Mouse (Mus musculus): ENCODE data around the gene Cabp1. TPM values are rescaled to one million over a fixed set of nuclear protein-coding genes. Genes with fewer than 3 reads are reported as not detected.

Cabp1 gene
- polyA plus RNA-seq, 1 experiment from 2014 or later, result 2.4 TPM

DNA sequence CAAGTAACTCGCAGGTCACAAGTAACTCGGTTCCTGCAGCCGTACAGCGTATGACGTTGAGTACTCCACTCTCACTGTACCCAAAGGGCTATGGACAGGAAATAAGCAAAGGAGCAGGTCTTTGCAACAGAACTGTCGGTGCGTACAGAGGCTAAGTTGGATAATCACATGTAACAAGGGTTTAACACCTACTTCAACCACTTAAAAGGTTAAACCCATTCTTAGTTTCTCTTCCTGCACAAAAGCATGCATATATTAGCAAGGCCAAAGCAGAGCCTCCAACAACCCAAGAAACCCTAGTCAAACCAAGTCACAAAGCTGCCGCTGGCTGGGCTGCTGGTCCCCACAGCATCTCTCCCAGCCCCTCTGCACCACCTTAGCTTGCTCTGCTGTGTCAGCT is 61.7 kb downstream of the Cabp1 start:
- Histone ChIP-seq H3K4me2 (ENCODE audit: low read depth, low read length) (no peak overlapping the region), H3K9ac (replicated peaks; ENCODE audit: low read length) (no peak overlapping the region), H3K27me3 (ENCODE audit: control insufficient read depth, insufficient read depth, low read length) (no peaks in the 10 kb centered on the region), H3K36me3 (replicated peaks; ENCODE audit: control insufficient read depth, insufficient read depth, low read depth, low read length) (peaks cover 2% of the 10 kb centered on the region), H3K27ac (replicated peaks; ENCODE audit: low read depth, low read length) (no peak overlapping the region), H3K4me1 (ENCODE audit: control insufficient read depth, insufficient read depth, low read length) (no peaks in the 10 kb centered on the region), H3K4me3 (ENCODE audit: low read depth, low read length) (no peak overlapping the region), H3K9me3 (replicated peaks; ENCODE audit: control insufficient read depth, low read length) (no peaks in the 10 kb centered on the region)
- WGBS, result 90% methylated on average over 8 of the region's 8 CpGs
- no peak for DNase-seq (ENCODE audit: low spot score)
- no peak for ATAC-seq (replicated peaks; ENCODE audit: insufficient number of reproducible peaks, low FRiP score, low TSS enrichment, low read depth)

DNA sequence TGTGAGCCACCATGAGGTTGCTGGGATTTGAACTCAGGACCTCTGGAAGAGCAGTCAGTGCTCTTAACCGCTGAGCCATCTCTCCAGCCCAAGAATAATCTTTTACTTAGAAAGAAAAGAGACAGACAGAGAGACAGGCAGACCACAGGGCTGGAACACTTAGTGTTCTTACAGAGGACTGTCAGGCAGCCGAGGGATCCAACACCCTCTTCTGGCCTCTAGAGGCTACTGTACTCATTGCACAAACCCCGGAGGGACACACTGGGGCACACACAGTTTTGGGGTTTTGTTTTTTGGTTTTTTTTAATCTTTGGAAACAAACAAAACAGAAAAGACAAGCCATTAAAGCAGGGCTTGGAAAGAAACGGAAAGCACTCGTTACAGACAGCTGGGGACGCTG is 64.9 kb downstream of the Cabp1 start:
- Histone ChIP-seq H3K9ac (replicated peaks; ENCODE audit: low read length) (no peak overlapping the region), H3K4me2 (ENCODE audit: low read depth, low read length) (no peak overlapping the region), H3K27me3 (ENCODE audit: control insufficient read depth, insufficient read depth, low read length) (no peaks in the 10 kb centered on the region), H3K27ac (replicated peaks; ENCODE audit: low read depth, low read length) (no peak overlapping the region), H3K4me3 (ENCODE audit: low read depth, low read length) (no peak overlapping the region), H3K9me3 (replicated peaks; ENCODE audit: control insufficient read depth, low read length) (no peaks in the 10 kb centered on the region), H3K36me3 (replicated peaks; ENCODE audit: control insufficient read depth, insufficient read depth, low read depth, low read length) (peaks cover 4% of the 10 kb centered on the region), H3K4me1 (ENCODE audit: control insufficient read depth, insufficient read depth, low read length) (no peaks in the 10 kb centered on the region)
- ATAC-seq (replicated peaks; ENCODE audit: insufficient number of reproducible peaks, low FRiP score, low TSS enrichment, low read depth), result no peak
- DNase-seq (ENCODE audit: low spot score), result no peak
- 86% methylated on average over 6 of the region's 6 CpGs for WGBS

DNA sequence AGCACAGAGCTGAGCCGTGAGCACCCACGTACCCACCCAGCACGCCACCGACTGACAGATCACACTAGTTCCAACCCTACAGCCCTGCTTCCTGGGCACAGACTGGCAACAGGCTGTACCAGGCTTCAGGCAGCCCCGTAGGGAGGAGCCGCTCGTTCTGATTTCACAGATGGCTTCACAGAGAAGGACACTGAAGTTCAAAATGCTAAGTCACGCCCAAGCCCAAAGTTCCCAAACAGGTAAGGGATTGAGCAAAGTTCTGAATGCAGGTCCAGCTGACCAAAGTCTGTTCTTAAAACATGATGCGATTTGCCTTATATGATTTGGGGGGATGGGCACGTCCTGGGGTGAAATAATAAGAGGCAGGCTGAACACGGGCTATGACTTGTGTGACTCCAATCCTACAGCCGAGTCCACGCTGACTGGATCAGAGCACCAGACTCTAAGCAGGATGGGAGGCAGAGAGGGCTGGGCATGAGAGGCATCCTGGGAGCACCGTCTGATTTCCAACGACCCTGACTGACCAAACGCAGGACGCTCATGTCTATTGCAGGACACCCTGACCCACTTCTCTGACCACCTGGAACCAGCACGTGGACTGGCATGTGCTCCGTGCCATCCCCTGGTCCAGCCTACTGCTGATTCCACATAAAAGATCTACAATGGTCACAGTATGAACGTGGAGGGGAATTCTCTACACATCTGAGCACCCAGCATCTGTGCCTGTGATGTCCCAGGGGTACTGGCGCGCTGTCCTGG is 66.6 kb downstream of the Cabp1 start:
- Histone ChIP-seq H3K27ac (replicated peaks; ENCODE audit: low read depth, low read length) (no peak overlapping the region), H3K9me3 (replicated peaks; ENCODE audit: control insufficient read depth, low read length) (no peaks in the 10 kb centered on the region), H3K9ac (replicated peaks; ENCODE audit: low read length) (no peak overlapping the region), H3K36me3 (replicated peaks; ENCODE audit: control insufficient read depth, insufficient read depth, low read depth, low read length) (peaks cover 4% of the 10 kb centered on the region), H3K4me3 (ENCODE audit: low read depth, low read length) (no peak overlapping the region), H3K4me1 (ENCODE audit: control insufficient read depth, insufficient read depth, low read length) (no peaks in the 10 kb centered on the region), H3K27me3 (ENCODE audit: control insufficient read depth, insufficient read depth, low read length) (no peaks in the 10 kb centered on the region), H3K4me2 (ENCODE audit: low read depth, low read length) (no peak overlapping the region)
- DNase-seq (ENCODE audit: low spot score) (no peak), ATAC-seq (replicated peaks; ENCODE audit: insufficient number of reproducible peaks, low FRiP score, low TSS enrichment, low read depth) (no peak)
- 93% methylated on average over 22 of the region's 22 CpGs for WGBS

DNA sequence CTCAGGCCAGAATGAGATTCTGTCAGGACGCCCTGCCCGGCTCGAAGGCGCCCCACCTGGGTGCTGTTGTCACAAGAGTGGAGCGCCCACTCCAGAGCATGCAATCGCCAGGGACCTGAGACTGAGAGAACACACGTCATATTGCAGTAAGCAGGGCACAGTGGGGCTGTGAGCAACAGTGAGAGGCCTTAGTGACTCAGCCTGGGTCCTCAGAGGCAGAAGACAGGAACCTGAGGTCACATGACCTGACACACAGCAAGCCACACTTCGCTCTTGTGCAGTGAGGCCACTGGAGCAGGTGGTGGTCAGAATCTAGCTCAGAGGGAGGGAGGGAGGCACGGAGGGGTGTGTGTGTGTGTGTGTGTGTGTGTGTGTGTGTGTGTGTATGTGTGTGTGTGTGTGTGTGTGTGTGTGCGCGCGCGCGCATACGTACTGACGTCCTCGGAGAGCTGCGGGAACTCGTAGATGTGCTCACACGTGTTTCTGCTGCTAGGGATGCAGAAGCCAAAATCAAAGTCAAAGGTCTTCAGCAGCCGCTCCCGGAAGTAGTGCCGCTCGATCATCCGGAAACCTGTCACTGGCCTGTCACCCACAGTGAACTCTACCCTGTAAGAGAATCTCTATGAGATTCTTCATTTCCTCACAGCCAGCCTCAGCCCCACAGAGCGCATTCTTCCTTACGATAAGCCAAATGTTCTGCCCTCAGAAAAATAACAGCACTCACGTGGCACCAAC is 67.4 kb downstream of the Cabp1 start:
- no peak overlapping the region for H3K4me3 ChIP-seq (ENCODE audit: low read depth, low read length)
- no peak overlapping the region for H3K9ac ChIP-seq (replicated peaks; ENCODE audit: low read length)
- peaks cover 4% of the 10 kb centered on the region for H3K36me3 ChIP-seq (replicated peaks; ENCODE audit: control insufficient read depth, insufficient read depth, low read depth, low read length)
- DNase-seq (ENCODE audit: low spot score) (no peak), ATAC-seq (replicated peaks; ENCODE audit: insufficient number of reproducible peaks, low FRiP score, low TSS enrichment, low read depth) (no peak)
- WGBS, result 93% methylated on average over 27 of the region's 28 CpGs
- H3K27ac ChIP-seq (replicated peaks; ENCODE audit: low read depth, low read length), result no peak overlapping the region
- H3K4me2 ChIP-seq (ENCODE audit: low read depth, low read length), result no peak overlapping the region
- H3K9me3 ChIP-seq (replicated peaks; ENCODE audit: control insufficient read depth, low read length), result no peaks in the 10 kb centered on the region
- H3K27me3 ChIP-seq (ENCODE audit: control insufficient read depth, insufficient read depth, low read length), result no peaks in the 10 kb centered on the region
- no peaks in the 10 kb centered on the region for H3K4me1 ChIP-seq (ENCODE audit: control insufficient read depth, insufficient read depth, low read length)

DNA sequence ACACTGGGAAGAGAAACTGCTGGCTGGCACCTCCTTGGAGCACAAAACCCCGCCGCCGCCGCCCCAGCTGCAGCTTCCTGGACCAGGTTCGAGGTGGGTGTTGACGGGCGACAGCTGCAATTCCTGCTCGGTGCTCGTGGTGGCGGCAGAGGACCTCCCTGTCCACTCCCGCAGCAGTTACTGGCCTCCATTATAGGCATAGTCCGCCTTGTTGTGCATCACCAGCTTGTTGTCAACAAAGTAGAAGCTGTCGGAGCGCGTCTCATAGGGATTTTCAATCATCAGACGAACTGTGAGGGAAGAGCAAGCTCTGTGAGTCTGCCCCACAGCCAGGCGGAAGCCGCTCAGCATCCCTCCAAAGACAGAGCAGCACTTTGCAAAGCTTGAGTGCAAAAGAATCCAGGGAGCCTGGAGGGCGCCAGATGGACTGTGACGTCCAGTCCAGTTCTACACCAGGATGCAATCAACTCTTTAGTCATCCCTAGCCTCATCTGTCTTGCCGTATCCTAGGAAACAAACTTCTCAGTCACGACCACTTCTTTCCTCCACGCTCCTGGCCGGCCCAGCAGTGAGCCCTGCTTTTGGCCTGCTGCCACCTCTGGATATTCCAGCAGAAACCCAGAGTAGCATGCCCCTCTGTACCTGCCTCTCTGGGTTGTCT is 68.8 kb downstream of the Cabp1 start:
- no peak overlapping the region for H3K4me2 ChIP-seq (ENCODE audit: low read depth, low read length)
- no peak overlapping the region for H3K27ac ChIP-seq (replicated peaks; ENCODE audit: low read depth, low read length)
- H3K9me3 ChIP-seq (replicated peaks; ENCODE audit: control insufficient read depth, low read length), result no peaks in the 10 kb centered on the region
- no peak; the same call in 1 of the 2 replicates for ATAC-seq (replicated peaks; ENCODE audit: insufficient number of reproducible peaks, low FRiP score, low TSS enrichment, low read depth)
- 35% methylated on average over 24 of the region's 24 CpGs for WGBS
- H3K9ac ChIP-seq (replicated peaks; ENCODE audit: low read length), result peak overlapping the region; percentile 28; the same call in 1 of the 2 replicates
- peaks cover 4% of the 10 kb centered on the region for H3K36me3 ChIP-seq (replicated peaks; ENCODE audit: control insufficient read depth, insufficient read depth, low read depth, low read length)
- no peaks in the 10 kb centered on the region for H3K27me3 ChIP-seq (ENCODE audit: control insufficient read depth, insufficient read depth, low read length)
- no peak overlapping the region for H3K4me3 ChIP-seq (ENCODE audit: low read depth, low read length)
- DNase-seq (ENCODE audit: low spot score), result peak; percentile 80
- H3K4me1 ChIP-seq (ENCODE audit: control insufficient read depth, insufficient read depth, low read length), result no peaks in the 10 kb centered on the region

DNA sequence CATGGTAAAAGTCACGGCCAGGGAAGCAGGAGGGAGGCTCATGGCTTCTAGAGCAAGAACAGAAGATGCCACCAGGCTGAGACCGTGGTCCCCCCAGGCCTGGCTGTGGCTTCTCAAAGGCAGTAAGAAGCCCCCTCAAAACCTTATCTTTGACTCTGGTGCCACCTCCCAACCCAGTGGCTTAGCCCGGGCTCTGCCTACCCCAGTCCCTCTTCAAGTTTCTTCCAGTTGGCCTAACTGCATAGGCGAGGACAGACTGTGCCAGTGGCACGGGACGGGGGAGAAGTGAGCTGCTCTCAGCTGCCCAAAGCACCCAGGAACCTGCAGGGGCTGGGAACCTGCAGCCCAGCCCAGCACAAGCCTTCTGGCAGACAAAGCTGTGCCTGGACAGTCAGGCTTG is 69.5 kb downstream of the Cabp1 start:
- ATAC-seq (replicated peaks; ENCODE audit: insufficient number of reproducible peaks, low FRiP score, low TSS enrichment, low read depth) (no peak), DNase-seq (ENCODE audit: low spot score) (no peak)
- H3K36me3 ChIP-seq (replicated peaks; ENCODE audit: control insufficient read depth, insufficient read depth, low read depth, low read length), result peaks cover 4% of the 10 kb centered on the region
- H3K4me3 ChIP-seq (ENCODE audit: low read depth, low read length), result no peak overlapping the region
- no peaks in the 10 kb centered on the region for H3K4me1 ChIP-seq (ENCODE audit: control insufficient read depth, insufficient read depth, low read length)
- WGBS, result 94% methylated on average over 6 of the region's 6 CpGs
- no peak overlapping the region for H3K27ac ChIP-seq (replicated peaks; ENCODE audit: low read depth, low read length)
- no peaks in the 10 kb centered on the region for H3K9me3 ChIP-seq (replicated peaks; ENCODE audit: control insufficient read depth, low read length)
- no peaks in the 10 kb centered on the region for H3K27me3 ChIP-seq (ENCODE audit: control insufficient read depth, insufficient read depth, low read length)
- H3K4me2 ChIP-seq (ENCODE audit: low read depth, low read length), result no peak overlapping the region
- H3K9ac ChIP-seq (replicated peaks; ENCODE audit: low read length), result no peak overlapping the region

DNA sequence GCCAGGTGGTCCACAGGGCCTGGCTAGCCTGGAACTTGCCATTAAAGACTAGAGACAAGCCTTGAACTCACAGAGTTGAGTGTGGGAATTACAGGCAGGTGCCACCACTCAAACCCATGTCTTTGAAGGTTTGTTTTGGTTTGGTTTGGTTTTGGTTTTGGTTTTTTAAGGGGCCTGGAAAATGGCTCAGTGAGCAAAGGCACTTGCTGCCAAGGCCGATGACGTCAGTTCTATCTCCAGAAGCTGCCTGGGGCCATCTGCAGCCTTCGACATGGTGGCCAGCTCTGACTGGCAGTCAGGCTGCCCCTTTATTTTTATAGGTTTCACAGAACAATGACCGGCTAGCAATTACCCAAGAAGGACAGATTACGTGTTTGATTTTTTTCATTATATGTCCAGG is 73.2 kb downstream of the Cabp1 start:
- 72% methylated on average over 5 of the region's 5 CpGs for WGBS
- H3K36me3 ChIP-seq (replicated peaks; ENCODE audit: control insufficient read depth, insufficient read depth, low read depth, low read length), result peaks cover 3% of the 10 kb centered on the region

More for the DNA sequence above, 73.2 kb downstream of the Cabp1 start:
- Histone ChIP-seq H3K9me3 (replicated peaks; ENCODE audit: control insufficient read depth, low read length) (no peaks in the 10 kb centered on the region), H3K27me3 (ENCODE audit: control insufficient read depth, insufficient read depth, low read length) (no peaks in the 10 kb centered on the region), H3K4me3 (ENCODE audit: low read depth, low read length) (no peak overlapping the region), H3K4me2 (ENCODE audit: low read depth, low read length) (no peak overlapping the region), H3K27ac (replicated peaks; ENCODE audit: low read depth, low read length) (no peak overlapping the region), H3K4me1 (ENCODE audit: control insufficient read depth, insufficient read depth, low read length) (no peaks in the 10 kb centered on the region), H3K9ac (replicated peaks; ENCODE audit: low read length) (no peak overlapping the region)
- ATAC-seq (replicated peaks; ENCODE audit: insufficient number of reproducible peaks, low FRiP score, low TSS enrichment, low read depth), result no peak
- DNase-seq (ENCODE audit: low spot score), result no peak

Data from embryonic facial prominence, embryonic 11.5 days (tissue).